In the genomic region with DNA sequence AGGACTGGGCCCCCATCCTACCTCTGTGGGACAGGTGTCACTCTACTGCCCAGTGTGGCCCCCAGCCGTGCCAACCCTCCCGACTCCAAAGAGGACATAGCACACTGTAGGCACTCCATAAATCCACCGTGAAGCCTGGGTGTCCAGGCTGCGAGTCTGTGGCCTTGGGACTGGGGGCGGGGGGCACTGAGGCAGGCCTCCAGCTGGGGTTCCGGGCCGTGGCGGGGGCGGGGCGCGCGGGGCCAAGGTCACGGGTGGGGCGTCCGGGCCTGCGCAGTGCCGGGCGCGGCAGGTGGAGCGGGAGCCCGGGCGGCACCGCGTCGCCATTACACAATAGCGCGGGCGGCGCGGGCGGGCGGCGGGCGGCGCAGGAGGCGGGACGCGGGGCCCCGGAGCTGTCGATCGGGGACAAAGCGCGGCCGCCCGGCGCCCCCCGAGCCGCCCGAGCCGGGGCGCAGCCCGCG, we compare ENCODE assay signal across 7 mouse cellular contexts. TPM values are rescaled to one million over a fixed set of nuclear protein-coding genes. Genes with fewer than 3 reads are reported as not detected.
A peak's percentile ranks its signal among the peaks of the same experiment; 100 is the strongest.
DNase-seq lines count a peak whose midpoint lies in the region; ATAC-seq lines count a peak whose summit lies in the region.

A gene (plus strand): TSS at position 326 of the 464 bp plus-strand sequence.

- intact Hi-C loops in left cerebral cortex, postnatal 36 days (cut with DNase I), result no loop called here

- DNase-seq in adipocyte (ENCODE audit: low spot score), result peak; percentile 36
- peak; percentile 81 to 90 for DNase-seq in cerebellum, postnatal 36 days
- peak; percentile 83 for DNase-seq in gastrocnemius, postnatal 25 days
- DNase-seq in induced T-regulatory cell, adult 2 months (ENCODE audit: low read depth), result peak; percentile 79
- peak; percentile 77 to 81 for DNase-seq in left cerebral cortex, postnatal 36 days (ENCODE audit: low spot score in 2 of 2)
- peak; percentile 76 to 84 for DNase-seq in spleen, adult 18-20 months

- ATAC-seq in megakaryocyte-erythroid progenitor cell, adult 5-6 weeks (replicated peaks; ENCODE audit: low FRiP score, low TSS enrichment, poor library complexity, severe bottlenecking), result 0 out of 2 replicates have a peak, but pooled peaks have one; percentile 12

RNA-seq across cellular contexts. Expression of the gene that starts here (rescaled TPM):
- 100 to 1,000 TPM; 845 to 891 TPM for total RNA-seq in gastrocnemius, postnatal 25 days (2021)
- total RNA-seq in left cerebral cortex, postnatal 36 days (2021), result 100 to 1,000 TPM; 652 to 731 TPM
- total RNA-seq in megakaryocyte-erythroid progenitor cell, adult 5-6 weeks (2014; fragmentation: Nextera tagmentation), result 185 and 209 TPM in 2 replicates
- 162 and 206 TPM in 2 replicates for total RNA-seq in megakaryocyte-erythroid progenitor cell, adult 5-6 weeks (2017)

Comparison
In these comparisons a context has a peak if more than half of its experiments do, and no peak if none do; other contexts are left out.
1. Peak in every context shown above with its lines: DNase-seq and ATAC-seq.